Comparison of ENCODE assay signal across 22 mouse cellular contexts in the genomic region with DNA sequence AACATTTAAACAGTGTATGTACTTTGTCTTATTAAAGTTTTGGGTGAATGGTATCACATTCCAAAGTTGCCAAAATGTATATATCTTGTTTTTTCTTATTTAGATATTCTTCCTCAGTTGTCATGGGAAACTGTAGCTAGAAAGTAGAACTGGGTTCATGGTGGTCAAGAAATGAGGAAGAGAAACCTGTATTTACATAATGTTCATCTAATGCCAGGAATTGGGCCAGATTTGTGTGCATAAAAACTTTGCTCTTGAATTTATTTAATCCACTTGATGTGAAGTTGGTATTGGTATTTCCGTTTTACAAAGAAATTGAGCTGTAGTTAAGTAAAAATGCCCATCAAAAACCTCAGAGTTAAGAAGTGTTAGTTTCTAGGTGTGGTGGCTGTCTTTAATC. TPM values are rescaled to one million over a fixed set of nuclear protein-coding genes. Genes with fewer than 3 reads are reported as not detected.
DNase-seq lines count a peak whose midpoint lies in the region; ATAC-seq and TF ChIP-seq lines count a peak whose summit lies in the region.
"Had no signal": no experiment of that assay in that cellular context is flagged by ENCODE, and none has a peak within 500 bp of the region (broad histone marks: within the 10 kb centered on the region; RNA-seq: fewer than 3 reads in every experiment).

No protein-coding gene starts in this region.

- H3K4me2 ChIP-seq in embryonic facial prominence, embryonic 13.5 days = no peak overlapping the region
- H3K4me2 ChIP-seq in neural tube, embryonic 15.5 days = no peak overlapping the region

- no peak for TF ChIP-seq POLR2A in bone marrow macrophage, adult 2 months (IDR thresholded peaks at IDR 0.05; ENCODE audit: borderline replicate concordance, low read depth, low read length)

- WGBS in embryonic facial prominence, embryonic 13.5 days = 85% methylated on average over 1 of the region's 1 CpGs
- WGBS in embryonic facial prominence, embryonic 10.5 days = 81% methylated on average over 1 of the region's 1 CpGs
- WGBS in neural tube, embryonic 15.5 days = 93% methylated on average over 1 of the region's 1 CpGs

- no peak for ATAC-seq in embryonic facial prominence, embryonic 13.5 days (ENCODE audit: insufficient number of reproducible peaks, insufficient read depth, low FRiP score, low TSS enrichment, low read depth)
- ATAC-seq in neural tube, embryonic 15.5 days (ENCODE audit: low FRiP score) = no peak

- H3K36me3 ChIP-seq in embryonic facial prominence, embryonic 13.5 days = peaks cover 6% of the 10 kb centered on the region
- peaks cover 20% of the 10 kb centered on the region for H3K36me3 ChIP-seq in embryonic facial prominence, embryonic 10.5 days (replicated peaks)
- peaks cover 2% of the 10 kb centered on the region; the same call in 1 of the 2 replicates for H3K36me3 ChIP-seq in neural tube, embryonic 15.5 days

- TF ChIP-seq CTCF in layer of hippocampus, adult 2 months (conservative IDR thresholded peaks at IDR 0.05) = no peak
- TF ChIP-seq CTCF in bone marrow macrophage, adult 2 months (IDR thresholded peaks at IDR 0.05; ENCODE audit: low read depth, low read length) = no peak

- DNase-seq in embryonic facial prominence, embryonic 10.5 days (ENCODE audit: low spot score) = no peak
- no peak for DNase-seq in layer of hippocampus, adult 2 months (ENCODE audit: low spot score in 2 of 2)
- no peak for DNase-seq in layer of hippocampus, postnatal 36 days
- peak; percentile 68 for DNase-seq in A20 (ENCODE audit: low read depth, low spot score)
- no peak for DNase-seq in adrenal gland, adult 18-20 months (ENCODE audit: low spot score in 2 of 2)
- DNase-seq: adrenal gland, postnatal 10 days; cerebellum, adult 8-10 months; gastrocnemius, postnatal 10 days; heart, postnatal 10 days; kidney, adult 18-20 months; liver; lung, postnatal 36 days; right cerebral cortex, postnatal 25 days; spleen, adult 18-20 months had no signal

- H3K4me3 ChIP-seq in embryonic facial prominence, embryonic 13.5 days = peak overlapping the region; percentile 89; the same call in 1 of the 2 replicates
- no peak overlapping the region for H3K4me3 ChIP-seq in embryonic facial prominence, embryonic 10.5 days
- H3K4me3 ChIP-seq in layer of hippocampus, adult 2 months = no peak overlapping the region
- no peak overlapping the region for H3K4me3 ChIP-seq in bone marrow macrophage, adult 2 months (ENCODE audit: insufficient read depth, low read length)
- H3K4me3 ChIP-seq in neural tube, embryonic 15.5 days (replicated peaks) = no peak overlapping the region

- H3K9me3 ChIP-seq in embryonic facial prominence, embryonic 13.5 days = no peaks in the 10 kb centered on the region
- H3K9me3 ChIP-seq in embryonic facial prominence, embryonic 10.5 days = no peaks in the 10 kb centered on the region
- H3K9me3 ChIP-seq in neural tube, embryonic 15.5 days (replicated peaks) = no peaks in the 10 kb centered on the region
- H3K9me3 ChIP-seq: forebrain, embryonic 12.5 days; heart, embryonic 12.5 days; hindbrain, embryonic 10.5 days; limb, embryonic 10.5 days had no signal

- H3K4me1 ChIP-seq in embryonic facial prominence, embryonic 13.5 days = peaks cover 20% of the 10 kb centered on the region
- H3K4me1 ChIP-seq in embryonic facial prominence, embryonic 10.5 days = peaks cover 15% of the 10 kb centered on the region
- H3K4me1 ChIP-seq in bone marrow macrophage, adult 2 months (ENCODE audit: control insufficient read depth, insufficient read depth, low read length) = peaks cover 24% of the 10 kb centered on the region
- peaks cover 21% of the 10 kb centered on the region for H3K4me1 ChIP-seq in neural tube, embryonic 15.5 days

- no peak overlapping the region; the same call in 1 of the 2 replicates for H3K27ac ChIP-seq in embryonic facial prominence, embryonic 13.5 days
- no peak overlapping the region for H3K27ac ChIP-seq in embryonic facial prominence, embryonic 10.5 days (replicated peaks)
- H3K27ac ChIP-seq in layer of hippocampus, adult 2 months = peak overlapping the region; percentile 99; the same call in 1 of the 2 replicates
- peak overlapping the region; percentile 89 for H3K27ac ChIP-seq in bone marrow macrophage, adult 2 months (ENCODE audit: insufficient read depth, low read depth, low read length)
- H3K27ac ChIP-seq in neural tube, embryonic 15.5 days (replicated peaks) = no peak overlapping the region

- H3K27me3 ChIP-seq in embryonic facial prominence, embryonic 13.5 days = peaks cover 26% of the 10 kb centered on the region
- H3K27me3 ChIP-seq in embryonic facial prominence, embryonic 10.5 days (replicated peaks; ENCODE audit: low read depth, poor library complexity, severe bottlenecking) = peaks cover 20% of the 10 kb centered on the region
- peaks cover 23% of the 10 kb centered on the region for H3K27me3 ChIP-seq in neural tube, embryonic 15.5 days (replicated peaks)

- no peak overlapping the region for H3K9ac ChIP-seq in embryonic facial prominence, embryonic 13.5 days
- no peak overlapping the region for H3K9ac ChIP-seq in neural tube, embryonic 15.5 days (replicated peaks)
- H3K9ac ChIP-seq: heart, embryonic 12.5 days had no signal

RNA-seq across cellular contexts. Expression of gene Usf1, which starts 0.9 kb away (rescaled TPM):
- polyA plus RNA-seq in embryonic facial prominence, embryonic 13.5 days (2015; fragmentation: Nextera tagmentation; extraction: Ambion mirVana) = 95.6 and 108 TPM in 2 replicates
- 138 and 139 TPM in 2 replicates for polyA plus RNA-seq in embryonic facial prominence, embryonic 10.5 days (2016; fragmentation: Nextera tagmentation; extraction: Ambion mirVana)
- 100 to 1,000 TPM; 126 to 128 TPM for total RNA-seq in layer of hippocampus, adult 2 months (2021)
- 100 to 1,000 TPM; 114 to 132 TPM for total RNA-seq in layer of hippocampus, postnatal 36 days (2021)
- polyA plus RNA-seq in bone marrow macrophage, adult 2 months (2012; ENCODE audit: insufficient read depth, insufficient read length, missing spikeins) = 94.4 and 98.8 TPM in 2 replicates
- total RNA-seq in adrenal gland, adult 18-20 months (2021) = 10 to 100 TPM; 51.7 to 53.5 TPM
- polyA plus RNA-seq in neural tube, embryonic 15.5 days (2015; fragmentation: Nextera tagmentation; extraction: Ambion mirVana) = 131 and 149 TPM in 2 replicates

RNA-seq across cellular contexts. Expression of gene Tstd1, which starts 8.4 kb away (rescaled TPM):
- polyA plus RNA-seq in embryonic facial prominence, embryonic 13.5 days (2015; fragmentation: Nextera tagmentation; extraction: Ambion mirVana) = 8.1 and 8.5 TPM in 2 replicates
- polyA plus RNA-seq in embryonic facial prominence, embryonic 10.5 days (2016; fragmentation: Nextera tagmentation; extraction: Ambion mirVana) = 6.0 and 9.0 TPM in 2 replicates
- total RNA-seq in layer of hippocampus, adult 2 months (2021) = 1 to 10 TPM; 4.1 to 5.6 TPM
- 1 to 10 TPM; 4.1 to 5.9 TPM for total RNA-seq in layer of hippocampus, postnatal 36 days (2021)
- 7.7 and 16.7 TPM in 2 replicates for polyA plus RNA-seq in bone marrow macrophage, adult 2 months (2012; ENCODE audit: insufficient read depth, insufficient read length, missing spikeins)
- total RNA-seq in adrenal gland, adult 18-20 months (2021) = 1 to 10 TPM; 3.1 to 4.0 TPM
- polyA plus RNA-seq in neural tube, embryonic 15.5 days (2015; fragmentation: Nextera tagmentation; extraction: Ambion mirVana) = 4.9 and 6.2 TPM in 2 replicates
- total RNA-seq: megakaryocyte-erythroid progenitor cell, adult 5-6 weeks had no signal

RNA-seq across cellular contexts. Expression of gene Arhgap30, which starts 21.5 kb away (rescaled TPM):
- 1.1 and 1.3 TPM in 2 replicates for polyA plus RNA-seq in embryonic facial prominence, embryonic 13.5 days (2015; fragmentation: Nextera tagmentation; extraction: Ambion mirVana)
- polyA plus RNA-seq in embryonic facial prominence, embryonic 10.5 days (2016; fragmentation: Nextera tagmentation; extraction: Ambion mirVana) = 0.65 and 0.72 TPM in 2 replicates
- total RNA-seq in layer of hippocampus, adult 2 months (2021) = 1 to 10 TPM; 1.9 to 2.2 TPM
- 1 to 10 TPM; 2.0 to 2.1 TPM for total RNA-seq in layer of hippocampus, postnatal 36 days (2021)
- polyA plus RNA-seq in bone marrow macrophage, adult 2 months (2012; ENCODE audit: insufficient read depth, insufficient read length, missing spikeins) = 178 and 182 TPM in 2 replicates
- total RNA-seq in adrenal gland, adult 18-20 months (2021) = 1 to 10 TPM; 3.6 to 6.8 TPM
- polyA plus RNA-seq in neural tube, embryonic 15.5 days (2015; fragmentation: Nextera tagmentation; extraction: Ambion mirVana) = 0.88 and 6.0 TPM in 2 replicates

RNA-seq across cellular contexts. Expression of gene F11r, which starts 27.1 kb away (rescaled TPM):
- 39.2 TPM in 2 replicates for polyA plus RNA-seq in embryonic facial prominence, embryonic 13.5 days (2015; fragmentation: Nextera tagmentation; extraction: Ambion mirVana)
- 34.7 and 37.6 TPM in 2 replicates for polyA plus RNA-seq in embryonic facial prominence, embryonic 10.5 days (2016; fragmentation: Nextera tagmentation; extraction: Ambion mirVana)
- 1 to 10 TPM; 5.7 to 6.9 TPM for total RNA-seq in layer of hippocampus, adult 2 months (2021)
- 1 to 10 TPM; 5.0 to 6.6 TPM for total RNA-seq in layer of hippocampus, postnatal 36 days (2021)
- polyA plus RNA-seq in bone marrow macrophage, adult 2 months (2012; ENCODE audit: insufficient read depth, insufficient read length, missing spikeins) = 5.9 and 6.6 TPM in 2 replicates
- total RNA-seq in adrenal gland, adult 18-20 months (2021) = 10 to 100 TPM; 29.3 to 36.4 TPM
- 11.8 and 27.5 TPM in 2 replicates for polyA plus RNA-seq in neural tube, embryonic 15.5 days (2015; fragmentation: Nextera tagmentation; extraction: Ambion mirVana)

RNA-seq across cellular contexts. Expression of gene Nectin4, which starts 40.3 kb away (rescaled TPM):
- polyA plus RNA-seq in embryonic facial prominence, embryonic 13.5 days (2015; fragmentation: Nextera tagmentation; extraction: Ambion mirVana) = 19.0 and 21.6 TPM in 2 replicates
- polyA plus RNA-seq in embryonic facial prominence, embryonic 10.5 days (2016; fragmentation: Nextera tagmentation; extraction: Ambion mirVana) = 2.6 and 4.6 TPM in 2 replicates
- 1 to 10 TPM; 5.1 to 6.1 TPM for total RNA-seq in layer of hippocampus, adult 2 months (2021)
- 1 to 10 TPM; 3.6 to 4.7 TPM for total RNA-seq in layer of hippocampus, postnatal 36 days (2021)
- polyA plus RNA-seq in bone marrow macrophage, adult 2 months (2012; ENCODE audit: insufficient read depth, insufficient read length, missing spikeins) = 9.7 and 11.5 TPM in 2 replicates
- under 1 TPM; 0.20 to 0.45 TPM for total RNA-seq in adrenal gland, adult 18-20 months (2021)
- 3.7 and 5.6 TPM in 2 replicates for polyA plus RNA-seq in neural tube, embryonic 15.5 days (2015; fragmentation: Nextera tagmentation; extraction: Ambion mirVana)

Comparison
In these comparisons a context has a peak if more than half of its experiments do, and no peak if none do; other contexts are left out.
1. H3K27ac ChIP-seq: peak in layer of hippocampus, adult 2 months (single experiment) and bone marrow macrophage, adult 2 months (single experiment); none in embryonic facial prominence, embryonic 13.5 days (single experiment), embryonic facial prominence, embryonic 10.5 days (single experiment) and neural tube, embryonic 15.5 days (single experiment).
2. RNA of gene Arhgap30, which starts 21.5 kb away (polyA plus RNA-seq): 178 to 182 TPM in bone marrow macrophage, adult 2 months; 1.1 to 1.3 TPM in embryonic facial prominence, embryonic 13.5 days, 0.88 to 6.0 TPM in neural tube, embryonic 15.5 days and 0.65 to 0.72 TPM in embryonic facial prominence, embryonic 10.5 days; every median in the first group is over 10 times any median in the second.